Mouse (Mus musculus) megakaryocyte, embryonic 14.5 days (primary cell): ENCODE data around the gene Pip4k2b.

Source experiments
- FLI1 ChIP-seq: IDR thresholded peaks from 2 replicates; pipeline ENCODE4 v1.6.1; 2012; ENCODE audit warnings: low read length, inconsistent platforms, mixed read lengths
- GATA1 ChIP-seq: IDR thresholded peaks from 3 replicates; pipeline ENCODE4 v1.6.1; 2012; ENCODE audit warnings: mixed read lengths, low read length, inconsistent platforms, borderline replicate concordance

- TF ChIP-seq FLI1 (no peak), GATA1 (no peak)
These were observed 78.3 kb downstream of the Pip4k2b start for GRCm38 (mm10) chr11:97666221-97666620.
